Mouse (Mus musculus) forebrain, embryonic 16.5 days (tissue): ENCODE data around the gene Znrf3. TPM values are rescaled to one million over a fixed set of nuclear protein-coding genes. Genes with fewer than 3 reads are reported as not detected.

ENCODE experiments used
- ATAC-seq: fragments of 200-750 bp; cut with Nextera tagmentation; 2 replicates; pipeline ENCODE4 v1.8.0; 2017; ENCODE audit warnings: mild to moderate bottlenecking, moderate library complexity
- H3K27ac ChIP-seq: fragments of 300-500 bp; sonication (generic); 2 replicates; pipeline ENCODE4 v1.5.1; 2014; ENCODE audit warnings: low read length, control low read depth
- H3K27me3 ChIP-seq: fragments of 300-500 bp; sonication (generic); replicated peaks from 2 replicates; pipeline ENCODE4 v1.6.1; 2014; ENCODE audit warnings: low read length; ENCODE audit not compliant: control insufficient read depth, insufficient read depth
- H3K36me3 ChIP-seq: fragments of 300-500 bp; sonication (generic); 2 replicates; pipeline ENCODE4 v1.6.1; 2014; ENCODE audit not compliant: control insufficient read depth, insufficient read depth
- H3K4me1 ChIP-seq: fragments of 300-500 bp; sonication (generic); replicated peaks from 2 replicates; pipeline ENCODE4 v1.6.1; 2014; ENCODE audit warnings: low read length; ENCODE audit not compliant: control insufficient read depth, insufficient read depth
- H3K4me2 ChIP-seq: fragments of 300-500 bp; sonication (generic); 2 replicates; pipeline ENCODE4 v1.6.1; 2014; ENCODE audit warnings: mild to moderate bottlenecking, low read length, control low read depth
- H3K4me3 ChIP-seq: fragments of 300-500 bp; sonication (generic); replicated peaks from 2 replicates; pipeline ENCODE4 v1.5.1; 2014; ENCODE audit warnings: mild to moderate bottlenecking, low read length, control low read depth
- H3K9ac ChIP-seq: fragments of 300-500 bp; sonication (generic); replicated peaks from 2 replicates; pipeline ENCODE4 v1.6.1; 2014; ENCODE audit warnings: low read depth, low read length, control low read depth
- H3K9me3 ChIP-seq: fragments of 300-500 bp; sonication (generic); 2 replicates; pipeline ENCODE4 v1.6.1; 2016; ENCODE audit warnings: low read length; ENCODE audit not compliant: control insufficient read depth
- WGBS: fragments of 180-500 bp; shearing (Covaris S2); extraction: QIAGEN DNeasy Blood & Tissue Kit; methylation state at CpG from one replicate; pipeline ENCODE4 v1.1.7; 2014; 5-methylcytosine and 5-hydroxymethylcytosine counted together
- polyA plus RNA-seq: library from polyadenylated mRNA; unstranded; fragments of >200 nt; fragmentation: Nextera tagmentation; extraction: Ambion mirVana; gene quantifications from 2 replicates; pipeline ENCODE4 v1.2.1, GENCODE M21; 2015

Znrf3 gene
- polyA plus RNA-seq, 1 experiment from 2014 or later, result 6.9 TPM

- ATAC-seq, result no peak
- Histone ChIP-seq H3K36me3 (no peaks in the 10 kb centered on the region), H3K4me3 (no peak overlapping the region), H3K27me3 (no peaks in the 10 kb centered on the region), H3K9ac (no peak overlapping the region), H3K4me2 (no peak overlapping the region), H3K4me1 (no peaks in the 10 kb centered on the region), H3K27ac (no peak overlapping the region), H3K9me3 (no peaks in the 10 kb centered on the region)
Observed at GRCm38 (mm10) chr11:5336269-5336668, 108.4 kb downstream of the Znrf3 start.

GRCm38 (mm10) chr11:5330851-5331250 lies 113.8 kb downstream of the Znrf3 start:
- Histone ChIP-seq H3K4me2 (no peak overlapping the region), H3K4me3 (no peak overlapping the region), H3K9me3 (no peaks in the 10 kb centered on the region), H3K27me3 (no peaks in the 10 kb centered on the region), H3K9ac (no peak overlapping the region), H3K4me1 (no peaks in the 10 kb centered on the region), H3K27ac (no peak overlapping the region), H3K36me3 (no peaks in the 10 kb centered on the region)
- no peak for ATAC-seq
- WGBS, result 93% methylated on average over 4 of the region's 4 CpGs

- Histone ChIP-seq H3K4me2 (no peak overlapping the region), H3K4me3 (no peak overlapping the region), H3K27ac (no peak overlapping the region), H3K9me3 (no peaks in the 10 kb centered on the region), H3K36me3 (no peaks in the 10 kb centered on the region), H3K27me3 (no peaks in the 10 kb centered on the region), H3K4me1 (no peaks in the 10 kb centered on the region), H3K9ac (no peak overlapping the region)
- WGBS, result 47% methylated on average over 1 of the region's 1 CpGs
- no peak for ATAC-seq
Observed at GRCm38 (mm10) chr11:5327693-5328092, 117.0 kb downstream of the Znrf3 start.

- Histone ChIP-seq H3K9ac (no peak overlapping the region), H3K4me1 (no peaks in the 10 kb centered on the region), H3K27ac (no peak overlapping the region), H3K9me3 (no peaks in the 10 kb centered on the region), H3K36me3 (no peaks in the 10 kb centered on the region), H3K4me2 (no peak overlapping the region), H3K27me3 (no peaks in the 10 kb centered on the region), H3K4me3 (no peak overlapping the region)
- 75% methylated on average over 3 of the region's 3 CpGs for WGBS
- no peak for ATAC-seq
Observed at GRCm38 (mm10) chr11:5326252-5326651, 118.4 kb downstream of the Znrf3 start.

GRCm38 (mm10) chr11:5325217-5325616 lies 119.4 kb downstream of the Znrf3 start:
- Histone ChIP-seq H3K27ac (no peak overlapping the region), H3K27me3 (no peaks in the 10 kb centered on the region), H3K4me2 (no peak overlapping the region), H3K9me3 (no peaks in the 10 kb centered on the region), H3K4me3 (no peak overlapping the region), H3K9ac (no peak overlapping the region), H3K4me1 (no peaks in the 10 kb centered on the region), H3K36me3 (no peaks in the 10 kb centered on the region)
- ATAC-seq, result no peak
- 92% methylated on average over 6 of the region's 6 CpGs for WGBS

- WGBS, result 7% methylated on average over 2 of the region's 2 CpGs
- no peaks in the 10 kb centered on the region for H3K27me3 ChIP-seq
- H3K36me3 ChIP-seq, result no peaks in the 10 kb centered on the region
- no peak overlapping the region for H3K4me3 ChIP-seq
- no peaks in the 10 kb centered on the region for H3K9me3 ChIP-seq
- no peak overlapping the region for H3K9ac ChIP-seq
- H3K4me2 ChIP-seq, result no peak overlapping the region
- H3K4me1 ChIP-seq, result no peaks in the 10 kb centered on the region
- H3K27ac ChIP-seq, result no peak overlapping the region
- ATAC-seq, result no peak; the same call in 1 of the 2 replicates
Observed at GRCm38 (mm10) chr11:5324296-5324695, 120.4 kb downstream of the Znrf3 start.

- H3K4me1 ChIP-seq, result peaks cover 11% of the 10 kb centered on the region
- H3K27ac ChIP-seq, result no peak overlapping the region
- no peaks in the 10 kb centered on the region for H3K27me3 ChIP-seq
- no peaks in the 10 kb centered on the region for H3K36me3 ChIP-seq
- H3K9me3 ChIP-seq, result no peaks in the 10 kb centered on the region
- H3K4me3 ChIP-seq, result no peak overlapping the region
- H3K9ac ChIP-seq, result no peak overlapping the region
- no peak for ATAC-seq
- WGBS, result 77% methylated on average over 1 of the region's 1 CpGs
- no peak overlapping the region for H3K4me2 ChIP-seq
Observed at GRCm38 (mm10) chr11:5321687-5322086, 123.0 kb downstream of the Znrf3 start.

- Histone ChIP-seq H3K4me1 (peaks cover 21% of the 10 kb centered on the region), H3K9me3 (no peaks in the 10 kb centered on the region), H3K9ac (no peak overlapping the region), H3K27me3 (no peaks in the 10 kb centered on the region), H3K4me2 (no peak overlapping the region), H3K27ac (no peak overlapping the region), H3K4me3 (no peak overlapping the region), H3K36me3 (no peaks in the 10 kb centered on the region)
- 33% methylated on average over 2 of the region's 2 CpGs for WGBS
- no peak for ATAC-seq
Observed at GRCm38 (mm10) chr11:5318976-5319375, 125.7 kb downstream of the Znrf3 start.

GRCm38 (mm10) chr11:5318035-5318775 lies 126.4 kb downstream of the Znrf3 start:
- WGBS, result 13% methylated on average over 8 of the region's 8 CpGs
- ATAC-seq, result peak; percentile 93
- no peaks in the 10 kb centered on the region for H3K27me3 ChIP-seq
- H3K36me3 ChIP-seq, result no peaks in the 10 kb centered on the region
- peaks cover 29% of the 10 kb centered on the region for H3K4me1 ChIP-seq
- peak overlapping the region; percentile 60 for H3K27ac ChIP-seq
- H3K9me3 ChIP-seq, result no peaks in the 10 kb centered on the region
- peak overlapping the region; percentile 40 for H3K9ac ChIP-seq
- no peak overlapping the region for H3K4me3 ChIP-seq
- no peak overlapping the region for H3K4me2 ChIP-seq

GRCm38 (mm10) chr11:5314796-5315195 lies 129.9 kb downstream of the Znrf3 start:
- peak overlapping the region; percentile 74 for H3K27ac ChIP-seq
- H3K9me3 ChIP-seq, result no peaks in the 10 kb centered on the region
- peak; percentile 47 for ATAC-seq
- no peak overlapping the region for H3K4me2 ChIP-seq
- no peaks in the 10 kb centered on the region for H3K27me3 ChIP-seq
- H3K9ac ChIP-seq, result no peak overlapping the region
- peaks cover 29% of the 10 kb centered on the region for H3K4me1 ChIP-seq
- H3K36me3 ChIP-seq, result no peaks in the 10 kb centered on the region
- H3K4me3 ChIP-seq, result no peak overlapping the region
